Mouse (Mus musculus) hindlimb bud, embryonic 11.5 days (tissue): Measurements from ENCODE around the gene Gm49358.

Experiments
- DNase-seq: peaks from one replicate; pipeline ENCODE4 v3.0.0-alpha.2; 2012; ENCODE audit warnings: low read depth, low spot score; ENCODE audit errors: extremely low spot score

Gm49358 gene

GRCm38 (mm10) chr10:86763672-86764071 lies at the start of gene Gm49358:
Gene Gm49358, plus strand, starts transcription at chr10:86763972.
- DNase-seq: no peak

DNA sequence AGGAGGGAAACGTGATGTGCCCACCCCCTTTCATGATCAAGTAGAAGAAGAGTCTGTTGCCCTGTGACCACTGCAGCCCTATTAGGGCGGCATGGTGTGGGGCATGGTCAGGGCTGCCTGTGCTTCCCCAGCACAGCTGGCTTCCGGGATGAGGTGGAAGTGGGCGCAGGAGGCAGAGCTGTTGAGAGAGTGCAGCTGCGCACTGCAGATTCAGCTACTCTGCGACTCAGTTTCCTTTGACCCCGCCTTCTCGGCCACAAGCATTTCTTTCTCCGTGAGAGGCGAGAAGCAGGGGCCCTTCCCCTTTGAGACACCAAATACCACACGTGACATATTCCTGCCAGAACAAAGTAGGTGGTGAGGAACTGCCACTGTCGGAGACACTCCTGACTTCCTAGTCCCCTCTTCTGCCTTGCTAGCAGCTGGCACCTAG lies 36.2 kb upstream of the Gm49358 start:
- no peak for DNase-seq

GRCm38 (mm10) chr10:86728176-86728575 lies 35.6 kb upstream of the Gm49358 start:
- DNase-seq: no peak

GRCm38 (mm10) chr10:86730823-86731499 lies 32.8 kb upstream of the Gm49358 start:
- DNase-seq: peak; percentile 92

- DNase-seq: no peak
Measured at GRCm38 (mm10) chr10:86731500-86731863, 32.3 kb upstream of the Gm49358 start.

GRCm38 (mm10) chr10:86735036-86735435 lies 28.7 kb upstream of the Gm49358 start:
- no peak for DNase-seq

DNA sequence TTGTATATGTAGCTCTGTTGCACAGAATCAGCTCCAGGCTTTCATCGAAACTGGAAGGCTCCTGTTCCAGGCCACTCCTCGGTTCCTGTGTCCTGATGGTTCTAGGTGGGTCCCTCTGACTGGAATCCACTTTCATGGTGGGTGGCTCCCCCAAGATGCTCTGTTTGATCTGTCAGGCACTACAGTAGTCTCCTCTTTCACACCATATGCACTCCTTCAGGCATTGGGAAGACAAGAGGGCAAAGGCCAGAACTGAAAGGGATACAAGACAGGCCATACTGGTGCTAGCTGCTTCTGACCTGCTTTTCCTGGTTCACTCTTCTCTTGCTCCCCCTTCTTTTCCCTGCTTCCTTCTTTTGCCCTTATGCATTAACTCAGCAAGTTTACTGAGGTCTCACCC lies 20.9 kb upstream of the Gm49358 start:
- DNase-seq: no peak

DNA sequence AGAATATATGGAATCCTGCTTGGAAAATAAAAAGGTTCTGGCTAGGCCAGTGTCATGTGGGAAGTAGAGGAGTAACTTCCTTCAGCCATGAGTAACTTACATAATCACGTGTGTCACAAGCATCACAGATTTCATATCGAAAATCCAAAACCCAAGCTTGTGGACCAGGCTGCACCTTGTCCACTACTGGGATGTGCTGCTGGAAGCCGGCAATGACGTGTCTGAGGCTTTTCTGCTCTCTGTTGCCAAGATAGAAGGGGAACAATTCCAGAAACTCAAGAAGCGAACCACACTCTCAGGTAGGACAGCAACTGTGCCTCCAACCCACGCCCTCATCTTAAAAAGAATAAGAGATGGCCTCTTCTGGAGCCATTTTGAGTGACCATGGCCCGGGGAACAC lies 19.5 kb upstream of the Gm49358 start:
- no peak for DNase-seq

DNA sequence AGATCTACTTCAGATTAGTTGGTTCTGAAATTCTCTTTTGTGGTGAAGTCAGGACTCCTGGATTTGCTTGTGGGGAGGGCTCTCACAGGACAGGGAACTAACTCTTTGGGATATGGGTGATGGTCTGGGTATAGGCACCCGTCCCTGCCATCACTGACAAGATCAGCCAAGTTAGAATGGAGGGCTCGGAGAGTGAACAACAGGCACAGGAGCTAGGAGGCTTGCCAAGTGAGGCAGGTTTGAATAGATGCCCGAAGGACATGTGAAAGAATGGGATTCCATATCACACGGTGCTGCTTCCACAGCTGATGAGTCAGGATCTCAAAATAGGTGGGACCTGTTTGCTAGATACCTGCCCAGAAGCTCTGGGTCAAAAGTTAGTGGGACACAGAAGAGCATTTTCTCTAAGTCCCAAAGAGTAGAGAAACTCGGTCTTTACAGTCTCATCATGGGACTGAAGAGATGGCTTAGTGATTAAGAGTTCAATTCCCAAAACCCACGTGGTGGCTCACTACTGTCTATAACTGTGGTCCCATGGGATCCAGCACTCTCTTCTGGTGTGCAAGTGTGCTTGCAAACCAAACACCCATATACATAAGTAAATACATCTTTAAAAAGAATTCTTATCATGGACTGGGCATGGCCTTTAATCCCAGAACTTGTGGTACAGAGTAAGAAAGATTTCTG lies 7.8 kb upstream of the Gm49358 start:
- DNase-seq: no peak

- DNase-seq: no peak
Measured at GRCm38 (mm10) chr10:86757724-86758123, 6.0 kb upstream of the Gm49358 start.

DNA sequence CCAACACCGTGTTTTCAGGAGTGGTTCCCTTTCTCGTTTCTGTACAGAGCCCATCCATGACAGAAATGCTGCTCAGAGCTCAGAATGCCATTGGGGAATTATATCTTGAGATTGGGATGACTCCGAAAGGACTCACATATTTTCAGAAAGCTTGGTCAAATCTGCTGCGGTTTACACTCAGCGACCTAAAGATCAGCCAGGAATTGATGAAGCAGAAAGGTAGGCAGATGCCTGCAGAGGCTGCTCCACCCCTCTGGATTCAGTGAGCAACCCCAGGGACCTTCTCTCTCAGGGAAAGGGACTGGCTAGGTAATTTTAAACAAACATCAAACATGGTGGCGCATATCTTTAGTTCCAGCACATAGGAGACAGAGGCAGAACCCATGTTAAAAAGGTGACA lies 5.6 kb upstream of the Gm49358 start:
- DNase-seq: no peak

DNA sequence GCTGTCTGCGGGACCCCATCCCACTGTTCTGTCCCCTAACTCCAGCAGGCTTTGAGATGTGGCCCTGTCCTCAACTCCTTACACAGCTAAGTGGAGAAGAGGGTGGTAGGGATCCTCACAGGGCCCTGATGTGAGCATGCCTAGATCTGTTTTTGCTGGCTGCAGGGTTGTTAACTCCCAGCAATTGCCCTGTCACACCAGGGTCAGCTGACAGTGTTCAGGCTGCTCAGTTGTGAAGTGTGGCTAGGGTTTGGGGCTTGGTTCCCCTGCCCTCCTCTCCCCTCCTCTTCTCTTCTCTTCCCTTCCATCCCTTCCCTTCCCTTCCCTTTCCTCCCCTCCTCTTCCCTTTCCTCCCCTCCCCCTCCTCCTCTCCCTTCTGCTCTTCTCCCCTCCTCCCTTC lies 2.5 kb upstream of the Gm49358 start:
- no peak for DNase-seq

DNA sequence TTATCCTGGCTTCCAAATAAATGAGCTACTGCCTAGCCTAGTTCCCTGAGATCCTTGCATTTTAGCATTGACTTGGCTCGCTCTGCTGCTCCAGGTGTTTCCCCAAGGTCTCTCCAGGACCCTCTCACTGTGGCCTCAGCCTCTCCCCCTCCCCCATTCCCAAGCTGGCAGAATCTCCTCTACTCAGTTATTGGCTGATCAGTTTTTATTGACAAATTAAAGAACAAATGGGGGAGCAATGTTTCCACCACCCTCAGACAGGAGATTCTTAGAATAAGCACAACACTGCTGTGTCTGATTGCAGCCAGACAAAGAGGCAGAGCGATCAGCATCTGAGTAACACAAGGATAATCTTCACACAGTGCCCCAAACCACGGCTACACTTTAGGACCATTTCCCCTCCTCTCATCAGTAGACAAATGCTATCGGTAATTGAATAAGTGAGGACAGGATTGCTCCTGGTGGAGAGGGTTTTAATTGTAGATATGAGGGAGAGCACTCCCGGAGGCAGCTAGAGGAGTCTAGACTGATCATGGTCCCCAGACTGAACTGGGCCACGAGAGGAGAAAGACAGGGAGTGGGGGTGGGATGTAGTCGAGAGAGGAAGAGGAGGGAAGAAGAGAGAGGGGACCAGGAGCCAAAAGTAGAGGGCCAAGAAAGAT lies 1.9 kb upstream of the Gm49358 start:
- DNase-seq: no peak

DNA sequence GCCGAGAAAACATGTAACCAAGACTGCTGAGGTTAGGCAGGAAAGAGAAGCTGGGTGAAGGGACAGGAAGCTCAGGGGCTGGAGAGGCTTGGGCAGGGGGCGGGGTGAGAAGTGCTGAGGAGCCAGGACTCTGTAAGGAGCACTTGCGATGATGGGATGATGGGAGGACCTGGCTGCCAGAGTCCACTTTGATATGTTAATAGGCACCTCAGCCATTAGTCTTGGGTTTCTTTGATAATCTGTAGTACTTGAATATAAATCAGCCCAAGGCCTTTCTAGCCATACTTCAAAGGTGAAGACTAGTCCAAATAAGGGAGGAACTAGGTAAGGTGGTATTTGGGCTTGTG lies 1.4 kb upstream of the Gm49358 start:
- DNase-seq: no peak

- DNase-seq: no peak
Measured at GRCm38 (mm10) chr10:86765344-86765966, 1.7 kb downstream of the Gm49358 start.

DNA sequence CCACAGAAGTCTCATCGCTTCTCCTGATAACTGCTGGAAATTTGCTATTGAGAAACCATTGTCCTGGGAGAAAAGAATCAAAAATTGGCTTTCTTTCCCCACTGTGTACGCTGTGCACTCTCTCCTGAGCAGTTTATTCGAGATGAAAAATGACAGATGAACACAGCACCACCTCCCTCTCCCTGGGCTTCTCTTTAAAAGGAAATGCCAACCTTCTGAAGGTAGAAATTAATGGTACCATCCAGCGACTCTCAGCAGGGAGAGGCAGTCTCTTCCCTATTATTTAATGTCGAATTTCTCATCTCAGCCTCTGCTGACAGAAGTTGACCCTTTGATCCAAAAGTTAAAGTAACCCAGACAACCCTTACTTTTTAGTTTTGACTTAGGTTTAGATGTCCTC lies 5.4 kb downstream of the Gm49358 start:
- no peak for DNase-seq

DNA sequence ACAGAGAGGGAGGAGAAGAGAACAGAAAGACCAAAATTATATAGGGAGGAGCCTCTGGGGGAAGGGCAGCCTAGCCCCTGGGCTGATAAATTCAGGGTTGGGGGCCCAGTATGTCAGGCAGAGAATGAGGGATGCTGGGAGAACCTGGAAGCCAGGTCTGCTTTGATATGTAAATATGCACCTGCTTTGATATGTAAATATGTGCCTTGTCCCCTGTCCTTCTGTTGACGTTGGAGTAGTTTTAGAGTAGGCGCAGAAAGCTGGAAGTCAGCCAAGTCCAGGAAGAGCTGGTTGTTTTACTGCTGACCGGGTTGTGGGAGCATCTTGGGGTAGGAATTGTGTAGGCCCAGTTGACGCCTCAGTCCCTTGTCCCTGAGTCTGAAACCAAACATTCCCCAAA lies 6.0 kb downstream of the Gm49358 start:
- DNase-seq: no peak

DNA sequence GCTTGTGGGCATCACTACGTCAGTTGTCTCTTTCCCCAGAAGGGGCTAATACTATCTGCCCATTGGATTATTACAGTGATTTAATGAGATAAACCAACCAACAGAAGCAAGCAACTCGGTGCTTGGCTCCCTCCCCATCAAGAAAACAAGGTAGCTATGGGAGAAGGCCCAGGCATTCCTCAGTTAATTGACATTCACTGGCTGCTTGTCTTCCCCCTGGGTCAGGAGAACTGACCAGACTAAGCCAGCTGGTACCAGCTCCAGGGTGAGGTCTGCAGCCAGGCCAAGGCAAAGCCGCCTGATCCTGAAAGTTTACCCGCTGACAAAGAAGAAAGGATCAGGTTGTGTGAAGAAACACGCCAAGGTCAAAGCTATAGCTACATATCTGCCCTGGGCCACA lies 7.9 kb downstream of the Gm49358 start:
- no peak for DNase-seq

GRCm38 (mm10) chr10:86772231-86772631 lies 8.5 kb downstream of the Gm49358 start:
- no peak for DNase-seq

DNA sequence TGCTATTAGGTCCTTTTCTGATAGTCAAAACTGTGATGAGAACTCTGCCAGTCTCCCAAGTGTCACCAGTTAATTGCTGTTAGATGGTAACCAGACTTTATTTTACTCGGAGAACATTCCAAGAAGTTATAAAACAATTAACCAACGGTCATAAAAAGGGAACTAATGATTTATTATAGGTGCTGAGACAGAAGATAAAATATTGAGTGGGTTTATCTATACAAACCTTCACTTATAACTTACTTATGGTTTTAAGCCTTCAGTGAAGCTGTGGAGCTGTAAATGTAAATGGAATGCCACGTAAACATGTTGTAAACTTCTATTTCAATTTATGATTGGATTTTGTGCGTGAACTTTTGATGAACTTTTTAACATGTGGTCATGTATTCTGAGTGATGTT lies 9.6 kb downstream of the Gm49358 start:
- DNase-seq: no peak

DNA sequence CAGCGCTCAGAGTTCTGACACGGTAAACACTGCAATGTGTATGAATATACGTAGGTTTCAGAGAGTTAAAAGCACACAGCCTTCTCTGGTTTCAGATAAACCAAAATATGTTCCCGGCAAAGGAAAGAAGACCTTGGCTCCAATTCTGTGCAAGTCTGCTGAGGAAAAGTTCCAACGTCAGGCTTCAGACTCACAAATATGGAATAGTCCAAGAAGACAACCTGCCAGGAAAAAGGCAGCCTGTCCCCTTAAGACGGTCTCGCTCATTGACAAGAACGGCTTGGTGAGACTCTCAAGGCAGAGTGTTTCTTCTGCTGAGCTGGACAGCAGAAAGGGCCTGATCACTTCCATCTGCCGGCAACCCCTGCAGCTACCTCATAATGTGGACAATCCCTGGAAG lies 12.5 kb downstream of the Gm49358 start:
- DNase-seq: no peak
